Mouse (Mus musculus): ENCODE measurements around the gene Gm11011. TPM values are rescaled to one million over a fixed set of nuclear protein-coding genes. Genes with fewer than 3 reads are reported as not detected.

Gm11011 gene
- polyA plus RNA-seq, 1 experiment from 2014 or later = not detected

DNA sequence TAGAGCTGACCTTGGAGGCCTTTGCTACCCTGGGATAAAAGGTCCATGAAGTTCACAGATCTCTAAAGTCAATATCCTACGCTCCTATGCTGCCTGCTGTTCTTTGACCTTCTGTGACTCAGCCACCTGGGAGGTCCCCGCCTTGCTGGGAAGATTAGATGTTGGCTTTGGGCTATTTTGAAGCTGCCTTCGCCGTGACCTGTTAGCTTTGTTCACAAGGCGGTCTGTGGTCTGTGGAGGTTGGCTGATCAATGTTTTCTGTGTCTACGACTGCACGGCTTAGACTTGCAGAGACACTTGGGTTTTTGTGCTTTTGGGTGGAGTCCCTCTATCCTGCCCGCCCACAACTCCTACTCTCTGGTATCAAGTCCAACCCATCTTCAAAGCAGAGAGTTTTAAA lies 2.9 kb upstream of the Gm11011 start:
- no peak for DNase-seq
- Histone ChIP-seq H3K4me2 (no peak overlapping the region), H3K27ac (ENCODE audit: low read depth) (no peak overlapping the region), H3K27me3 (ENCODE audit: insufficient read depth, low read length) (no peaks in the 10 kb centered on the region), H3K9me3 (ENCODE audit: low read depth, low read length) (no peaks in the 10 kb centered on the region), H3K4me1 (ENCODE audit: insufficient read depth) (peaks cover 4% of the 10 kb centered on the region; the same call in 1 of the 2 replicates), H3K4me3 (ENCODE audit: low read depth, low read length) (no peak overlapping the region), H3K36me3 (ENCODE audit: insufficient read depth) (no peaks in the 10 kb centered on the region), H3K9ac (no peak overlapping the region)
- no peak for TF ChIP-seq CTCF (IDR thresholded peaks at IDR 0.05; ENCODE audit: low read depth)
- ATAC-seq (ENCODE audit: insufficient read depth) = no peak
- WGBS = 68% methylated on average over 8 of the region's 8 CpGs

DNA sequence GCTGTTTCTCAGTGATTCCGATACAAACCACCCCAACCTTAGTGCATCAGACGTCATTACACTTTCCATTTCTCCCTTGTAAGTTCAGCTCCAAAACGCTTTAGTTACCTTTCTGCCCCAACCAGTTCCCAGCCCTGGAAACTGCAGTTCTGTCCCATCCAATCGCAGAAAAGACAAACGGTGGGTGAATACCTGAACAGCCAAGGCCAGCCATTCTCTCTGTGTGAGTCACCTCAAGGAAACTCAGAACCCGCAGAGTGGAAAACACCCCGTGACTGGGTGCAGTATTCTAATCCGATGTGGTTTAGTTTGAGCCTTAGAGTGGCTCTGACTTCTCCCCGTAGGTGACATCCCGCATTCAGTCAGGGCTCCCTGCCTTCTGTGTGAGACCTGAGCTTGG lies 2.2 kb upstream of the Gm11011 start:
- DNase-seq (no peak), ATAC-seq (ENCODE audit: insufficient read depth) (no peak)
- no peak for TF ChIP-seq CTCF (IDR thresholded peaks at IDR 0.05; ENCODE audit: low read depth)
- no peaks in the 10 kb centered on the region for H3K36me3 ChIP-seq (ENCODE audit: insufficient read depth)
- no peak overlapping the region for H3K4me2 ChIP-seq
- H3K4me3 ChIP-seq (ENCODE audit: low read depth, low read length) = no peak overlapping the region
- H3K27ac ChIP-seq (ENCODE audit: low read depth) = no peak overlapping the region
- no peak overlapping the region for H3K9ac ChIP-seq
- no peaks in the 10 kb centered on the region for H3K9me3 ChIP-seq (ENCODE audit: low read depth, low read length)
- whole genome bisulfite sequencing = 83% methylated on average over 10 of the region's 10 CpGs
- no peaks in the 10 kb centered on the region for H3K27me3 ChIP-seq (ENCODE audit: insufficient read depth, low read length)
- H3K4me1 ChIP-seq (ENCODE audit: insufficient read depth) = peaks cover 4% of the 10 kb centered on the region; the same call in 1 of the 2 replicates

DNA sequence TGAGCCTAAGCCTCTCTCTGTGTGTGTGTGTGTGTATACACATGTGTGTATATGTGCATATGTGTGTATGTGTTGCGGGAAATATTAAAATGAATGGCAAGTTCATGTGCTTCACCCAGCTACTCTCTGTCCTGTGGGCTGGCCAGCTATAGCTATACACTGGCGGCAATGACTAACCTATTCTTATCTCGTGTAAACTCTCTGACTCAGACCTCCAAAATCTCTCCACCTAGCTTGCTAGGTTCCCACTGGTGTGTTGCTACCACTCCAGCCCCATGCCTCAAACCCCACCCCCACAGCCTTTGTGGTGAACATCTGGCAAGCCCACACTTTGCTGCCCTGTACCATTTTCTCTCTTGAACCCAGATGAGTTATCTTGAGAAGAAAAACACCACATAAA lies 857 bp downstream of the Gm11011 start:
- Histone ChIP-seq H3K36me3 (ENCODE audit: insufficient read depth) (no peaks in the 10 kb centered on the region), H3K4me1 (ENCODE audit: insufficient read depth) (no peaks in the 10 kb centered on the region), H3K4me3 (ENCODE audit: low read depth, low read length) (no peak overlapping the region), H3K4me2 (no peak overlapping the region), H3K27ac (ENCODE audit: low read depth) (no peak overlapping the region), H3K9ac (no peak overlapping the region), H3K27me3 (ENCODE audit: insufficient read depth, low read length) (no peaks in the 10 kb centered on the region), H3K9me3 (ENCODE audit: low read depth, low read length) (no peaks in the 10 kb centered on the region)
- no peak for ATAC-seq (ENCODE audit: insufficient read depth)
- WGBS = 68% methylated on average over 3 of the region's 3 CpGs
- no peak for DNase-seq
- TF ChIP-seq CTCF (IDR thresholded peaks at IDR 0.05; ENCODE audit: low read depth) = no peak

DNA sequence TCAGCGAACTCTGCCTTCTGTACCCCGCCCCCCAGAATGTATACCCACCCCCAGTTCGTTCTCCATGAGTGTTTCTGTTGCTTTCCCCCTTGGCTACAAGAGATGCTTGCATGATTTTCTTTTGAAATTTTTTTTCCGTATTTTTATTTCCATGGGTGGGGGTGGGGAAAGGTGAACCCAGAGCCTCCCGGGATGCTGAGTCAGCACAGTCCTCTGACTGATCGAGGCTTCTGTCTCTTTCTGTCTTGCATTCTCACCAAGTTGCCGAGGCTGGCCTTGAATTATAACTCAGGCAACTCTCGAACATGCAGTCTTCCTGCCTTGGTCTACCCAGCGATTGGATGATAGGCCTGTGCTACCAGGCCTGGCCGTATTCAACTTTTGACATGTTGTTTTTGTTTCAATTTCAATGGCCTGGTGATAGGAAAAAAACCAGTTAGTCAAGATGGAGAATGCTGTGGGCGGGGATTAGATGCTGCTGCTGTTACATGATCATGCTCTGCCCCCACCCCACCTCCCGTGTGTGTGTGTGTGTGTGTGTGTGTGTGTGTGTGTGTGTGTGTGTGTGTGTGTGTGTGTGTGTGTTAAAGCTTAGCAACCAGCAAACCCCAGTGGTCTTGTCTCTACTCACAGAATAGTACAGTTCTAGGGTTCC lies 1.8 kb downstream of the Gm11011 start:
- H3K4me3 ChIP-seq (ENCODE audit: low read depth, low read length) = no peak overlapping the region
- no peak for DNase-seq
- TF ChIP-seq CTCF (IDR thresholded peaks at IDR 0.05; ENCODE audit: low read depth) = no peak
- no peak overlapping the region for H3K4me2 ChIP-seq
- 78% methylated on average over 12 of the region's 12 CpGs for WGBS
- H3K9me3 ChIP-seq (ENCODE audit: low read depth, low read length) = no peaks in the 10 kb centered on the region
- no peak overlapping the region for H3K9ac ChIP-seq
- H3K36me3 ChIP-seq (ENCODE audit: insufficient read depth) = no peaks in the 10 kb centered on the region
- no peak overlapping the region for H3K27ac ChIP-seq (ENCODE audit: low read depth)
- no peaks in the 10 kb centered on the region for H3K27me3 ChIP-seq (ENCODE audit: insufficient read depth, low read length)
- H3K4me1 ChIP-seq (ENCODE audit: insufficient read depth) = no peaks in the 10 kb centered on the region
- ATAC-seq (ENCODE audit: insufficient read depth) = no peak

DNA sequence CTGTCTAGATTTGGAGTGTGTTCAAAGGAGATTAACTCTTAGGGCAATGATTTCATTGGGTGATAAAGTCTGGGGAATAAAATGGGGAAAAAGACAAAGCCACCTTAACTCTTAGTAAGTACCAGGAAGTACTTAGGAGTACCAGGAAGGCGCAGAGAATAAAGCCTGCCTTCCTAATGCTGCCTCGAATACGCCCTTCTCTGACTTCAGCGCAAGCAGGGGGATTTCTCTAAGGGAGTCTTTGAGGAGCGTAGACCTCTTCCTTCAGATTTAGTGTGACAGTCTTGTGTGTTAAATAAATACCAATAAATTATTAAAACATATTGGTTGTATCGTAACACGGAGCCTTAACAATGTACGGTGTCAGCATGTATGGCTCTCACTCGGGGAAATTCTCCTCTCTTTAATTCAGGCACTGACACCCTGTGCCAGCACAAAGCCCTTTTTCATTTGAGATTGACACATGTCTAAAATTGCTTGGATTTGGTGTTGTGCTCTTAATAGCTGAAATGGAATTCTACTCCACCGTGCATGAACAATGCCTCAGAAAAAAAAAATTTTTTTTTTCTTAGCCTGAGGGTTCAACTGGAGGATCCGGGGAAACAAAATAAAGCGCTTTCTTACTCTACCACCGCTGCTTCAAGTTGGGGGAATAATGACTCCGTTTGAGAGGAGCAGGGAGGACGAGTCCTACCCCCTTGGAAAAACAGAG lies 2.6 kb downstream of the Gm11011 start:
- H3K27ac ChIP-seq (ENCODE audit: low read depth) = no peak overlapping the region
- DNase-seq = no peak
- no peak overlapping the region for H3K4me3 ChIP-seq (ENCODE audit: low read depth, low read length)
- ATAC-seq (ENCODE audit: insufficient read depth) = no peak
- WGBS = 69% methylated on average over 15 of the region's 15 CpGs
- H3K9me3 ChIP-seq (ENCODE audit: low read depth, low read length) = no peaks in the 10 kb centered on the region
- no peaks in the 10 kb centered on the region for H3K36me3 ChIP-seq (ENCODE audit: insufficient read depth)
- no peaks in the 10 kb centered on the region for H3K27me3 ChIP-seq (ENCODE audit: insufficient read depth, low read length)
- TF ChIP-seq CTCF (IDR thresholded peaks at IDR 0.05; ENCODE audit: low read depth) = no peak
- no peak overlapping the region for H3K9ac ChIP-seq
- no peak overlapping the region for H3K4me2 ChIP-seq
- H3K4me1 ChIP-seq (ENCODE audit: insufficient read depth) = no peaks in the 10 kb centered on the region

DNA sequence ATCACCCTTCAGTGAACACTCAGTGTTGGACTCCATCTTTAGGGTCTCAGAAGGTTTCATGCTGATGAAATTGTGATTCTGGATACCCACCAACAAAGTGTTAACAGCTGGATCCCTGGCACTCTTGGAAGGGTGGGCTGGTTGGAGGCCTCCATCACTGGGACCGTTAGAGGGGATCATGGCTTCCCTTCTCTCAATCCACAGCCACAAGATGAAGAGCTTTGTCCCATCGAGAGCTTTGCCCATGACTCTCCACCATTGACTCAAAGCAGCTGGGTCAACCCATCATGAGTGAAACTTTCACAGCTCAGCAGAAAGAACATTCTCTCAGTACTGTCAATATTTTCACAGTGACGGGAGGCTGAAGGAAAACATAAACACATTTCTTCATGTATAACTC lies 4.1 kb downstream of the Gm11011 start:
- ATAC-seq (ENCODE audit: insufficient read depth) (no peak), DNase-seq (no peak)
- H3K27me3 ChIP-seq (ENCODE audit: insufficient read depth, low read length) = no peaks in the 10 kb centered on the region
- no peak for TF ChIP-seq CTCF (IDR thresholded peaks at IDR 0.05; ENCODE audit: low read depth)
- H3K36me3 ChIP-seq (ENCODE audit: insufficient read depth) = no peaks in the 10 kb centered on the region
- H3K27ac ChIP-seq (ENCODE audit: low read depth) = no peak overlapping the region
- H3K9ac ChIP-seq = no peak overlapping the region
- H3K4me3 ChIP-seq (ENCODE audit: low read depth, low read length) = no peak overlapping the region
- H3K4me2 ChIP-seq = no peak overlapping the region
- no peaks in the 10 kb centered on the region for H3K9me3 ChIP-seq (ENCODE audit: low read depth, low read length)
- 63% methylated on average over 3 of the region's 3 CpGs for WGBS
- no peaks in the 10 kb centered on the region for H3K4me1 ChIP-seq (ENCODE audit: insufficient read depth)

DNA sequence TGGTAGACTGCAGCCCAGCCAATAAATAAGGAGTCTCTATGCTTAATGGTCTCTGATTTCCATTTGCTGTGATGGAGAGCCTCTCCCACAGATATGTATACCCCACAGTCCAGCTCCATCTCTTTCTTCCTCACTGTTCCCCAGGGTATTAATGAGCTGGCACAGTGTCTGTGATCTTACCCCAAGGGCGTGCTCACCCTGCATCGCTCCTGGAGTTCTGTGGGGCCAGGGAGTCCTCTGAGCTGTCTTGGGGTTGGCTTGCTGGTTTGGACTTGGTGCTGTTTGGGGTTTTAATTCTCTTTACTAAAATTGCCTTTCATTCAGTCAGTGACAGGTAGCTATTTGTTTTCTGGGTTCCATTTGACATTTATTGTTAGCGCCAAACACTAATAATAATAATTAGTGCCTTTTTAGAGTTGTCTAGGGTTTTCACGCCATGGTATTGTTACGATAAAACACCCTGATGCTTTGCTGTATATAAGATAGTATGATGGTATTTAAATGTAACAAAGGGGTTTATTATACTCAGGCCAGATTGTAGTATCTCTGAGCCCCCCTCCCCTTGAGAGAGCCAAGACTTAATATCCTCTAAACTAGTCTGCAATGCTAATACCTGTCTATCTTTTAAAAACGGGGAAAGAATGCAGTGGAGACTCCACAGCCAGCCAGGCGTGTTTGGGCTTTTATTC lies 9.9 kb downstream of the Gm11011 start:
- no peak overlapping the region for H3K4me2 ChIP-seq
- H3K4me3 ChIP-seq (ENCODE audit: low read depth, low read length) = no peak overlapping the region
- TF ChIP-seq CTCF (IDR thresholded peaks at IDR 0.05; ENCODE audit: low read depth) = no peak
- no peak overlapping the region for H3K27ac ChIP-seq (ENCODE audit: low read depth)
- 72% methylated on average over 7 of the region's 7 CpGs for WGBS
- H3K9ac ChIP-seq = no peak overlapping the region
- no peaks in the 10 kb centered on the region for H3K36me3 ChIP-seq (ENCODE audit: insufficient read depth)
- H3K4me1 ChIP-seq (ENCODE audit: insufficient read depth) = no peaks in the 10 kb centered on the region
- DNase-seq = no peak
- no peaks in the 10 kb centered on the region for H3K9me3 ChIP-seq (ENCODE audit: low read depth, low read length)
- no peak for ATAC-seq (ENCODE audit: insufficient read depth)
- H3K27me3 ChIP-seq (ENCODE audit: insufficient read depth, low read length) = no peaks in the 10 kb centered on the region
